Mouse (Mus musculus) MN1 (cell line): Measurements from ENCODE around the gene Rgcc.

Experiments
- DNase-seq: peaks from one replicate; pipeline ENCODE4 v3.0.0-alpha.2; 2016; ENCODE audit warnings: low spot score

Gene Rgcc

GRCm38 (mm10) chr14:79301466-79301875, at the start of gene Rgcc:
TSS of gene Rgcc (minus strand) at chr14:79301645.
- DNase-seq: peak; percentile 85

- DNase-seq: no peak
Measured at GRCm38 (mm10) chr14:79346384-79346783, 44.9 kb upstream of the Rgcc start.

GRCm38 (mm10) chr14:79335613-79336012, 34.2 kb upstream of the Rgcc start:
- no peak for DNase-seq

- peak; percentile 16 for DNase-seq
Measured at GRCm38 (mm10) chr14:79331936-79332335, 30.5 kb upstream of the Rgcc start.

- DNase-seq: no peak
Measured at GRCm38 (mm10) chr14:79330944-79331561, 29.6 kb upstream of the Rgcc start.

- peak; percentile 42 for DNase-seq
Measured at GRCm38 (mm10) chr14:79327033-79327432, 25.6 kb upstream of the Rgcc start.

- no peak for DNase-seq
Measured at GRCm38 (mm10) chr14:79324112-79324840, 22.8 kb upstream of the Rgcc start.

GRCm38 (mm10) chr14:79321881-79322280, 20.4 kb upstream of the Rgcc start:
- no peak for DNase-seq

GRCm38 (mm10) chr14:79321152-79321551, 19.7 kb upstream of the Rgcc start:
- peak; percentile 13 for DNase-seq

- DNase-seq: no peak
Measured at GRCm38 (mm10) chr14:79317602-79318001, 16.2 kb upstream of the Rgcc start.

GRCm38 (mm10) chr14:79315877-79316276, 14.4 kb upstream of the Rgcc start:
- DNase-seq: no peak

GRCm38 (mm10) chr14:79314245-79315010, 13.0 kb upstream of the Rgcc start:
- DNase-seq: no peak

GRCm38 (mm10) chr14:79313439-79314175, 12.2 kb upstream of the Rgcc start:
- DNase-seq: no peak

- DNase-seq: no peak
Measured at GRCm38 (mm10) chr14:79312719-79313118, 11.3 kb upstream of the Rgcc start.

GRCm38 (mm10) chr14:79311918-79312454, 10.5 kb upstream of the Rgcc start:
- DNase-seq: no peak

GRCm38 (mm10) chr14:79309115-79309514, 7.7 kb upstream of the Rgcc start:
- DNase-seq: no peak

- no peak for DNase-seq
Measured at GRCm38 (mm10) chr14:79308364-79308763, 6.9 kb upstream of the Rgcc start.

GRCm38 (mm10) chr14:79307908-79308307, 6.5 kb upstream of the Rgcc start:
- no peak for DNase-seq

GRCm38 (mm10) chr14:79307138-79307537, 5.7 kb upstream of the Rgcc start:
- no peak for DNase-seq

- DNase-seq: no peak
Measured at GRCm38 (mm10) chr14:79304873-79305464, 3.5 kb upstream of the Rgcc start.

GRCm38 (mm10) chr14:79303150-79303549, 1.7 kb upstream of the Rgcc start:
- DNase-seq: no peak
